Mouse (Mus musculus): Measurements from ENCODE around the gene Scnm1. TPM values are rescaled to one million over a fixed set of nuclear protein-coding genes. Genes with fewer than 3 reads are reported as not detected.
"Not testable (repeated sequence)": the region's sequence is repeated elsewhere in the genome, so short reads cannot be mapped to it uniquely, and the experiment has no call there.

Gene Scnm1
- polyA plus RNA-seq, 1 experiment, result 139 TPM

GRCm38 (mm10) chr3:95135023-95135422 is 1.2 kb upstream of the Scnm1 start:
- DNase-seq, result peak; percentile 39 to 49
- H3K4me1 ChIP-seq (ENCODE audit: control insufficient read depth, insufficient read depth, low read length), result peaks cover 3% of the 10 kb centered on the region; the same call in 1 of the 2 replicates
- WGBS, result 18% methylated on average over 6 of the region's 6 CpGs
- no peak overlapping the region for H3K27ac ChIP-seq (ENCODE audit: insufficient read depth, low read length)
- peak overlapping the region; percentile 46 for H3K4me3 ChIP-seq (replicated peaks; ENCODE audit: insufficient read depth, low read depth, low read length)
- H3K27me3 ChIP-seq (ENCODE audit: control insufficient read depth, insufficient read depth, low read length), result no peaks in the 10 kb centered on the region
- TF ChIP-seq POLR2A (IDR thresholded peaks at IDR 0.05; ENCODE audit: borderline replicate concordance, insufficient read depth, low read length) (no peak), CTCF (IDR thresholded peaks at IDR 0.05; ENCODE audit: borderline replicate concordance, insufficient read depth, low read depth, low read length) (no peak)

- not testable (repeated sequence) for H3K27ac ChIP-seq (ENCODE audit: insufficient read depth, low read length); H3K27me3 ChIP-seq (ENCODE audit: control insufficient read depth, insufficient read depth, low read length); H3K4me3 ChIP-seq (replicated peaks; ENCODE audit: insufficient read depth, low read depth, low read length); DNase-seq
- WGBS, result no CpG with 5 or more reads among the region's 12 CpGs
- H3K4me1 ChIP-seq (ENCODE audit: control insufficient read depth, insufficient read depth, low read length), result peaks cover 11% of the 10 kb centered on the region
These were observed 322 bp upstream of the Scnm1 start for GRCm38 (mm10) chr3:95134133-95134532.

GRCm38 (mm10) chr3:95133176-95133575 is 635 bp downstream of the Scnm1 start:
- peak in 1 of 2 experiments; percentile 20 for DNase-seq
- WGBS, result 54% methylated on average over 11 of the region's 11 CpGs
- no peaks in the 10 kb centered on the region for H3K27me3 ChIP-seq (ENCODE audit: control insufficient read depth, insufficient read depth, low read length)
- H3K27ac ChIP-seq (ENCODE audit: insufficient read depth, low read length), result peak overlapping the region; percentile 12; the same call in 1 of the 2 replicates
- H3K4me3 ChIP-seq (replicated peaks; ENCODE audit: insufficient read depth, low read depth, low read length), result peak overlapping the region; percentile 76
- peaks cover 21% of the 10 kb centered on the region for H3K4me1 ChIP-seq (ENCODE audit: control insufficient read depth, insufficient read depth, low read length)
- TF ChIP-seq POLR2A (IDR thresholded peaks at IDR 0.05; ENCODE audit: borderline replicate concordance, insufficient read depth, low read length) (no peak), CTCF (IDR thresholded peaks at IDR 0.05; ENCODE audit: borderline replicate concordance, insufficient read depth, low read depth, low read length) (no peak)

GRCm38 (mm10) chr3:95132389-95132788 is 1.4 kb downstream of the Scnm1 start:
- peaks cover 23% of the 10 kb centered on the region for H3K4me1 ChIP-seq (ENCODE audit: control insufficient read depth, insufficient read depth, low read length)
- 82% methylated on average over 2 of the region's 2 CpGs for WGBS
- H3K27me3 ChIP-seq (ENCODE audit: control insufficient read depth, insufficient read depth, low read length); H3K4me3 ChIP-seq (replicated peaks; ENCODE audit: insufficient read depth, low read depth, low read length); H3K27ac ChIP-seq (ENCODE audit: insufficient read depth, low read length); DNase-seq: not testable (repeated sequence)

GRCm38 (mm10) chr3:95130081-95130480 is 3.7 kb downstream of the Scnm1 start:
- H3K27me3 ChIP-seq (ENCODE audit: control insufficient read depth, insufficient read depth, low read length), result no peaks in the 10 kb centered on the region
- TF ChIP-seq CTCF (IDR thresholded peaks at IDR 0.05; ENCODE audit: borderline replicate concordance, insufficient read depth, low read depth, low read length) (no peak), POLR2A (IDR thresholded peaks at IDR 0.05; ENCODE audit: borderline replicate concordance, insufficient read depth, low read length) (no peak)
- H3K4me1 ChIP-seq (ENCODE audit: control insufficient read depth, insufficient read depth, low read length), result peaks cover 21% of the 10 kb centered on the region
- H3K4me3 ChIP-seq (replicated peaks; ENCODE audit: insufficient read depth, low read depth, low read length), result no peak overlapping the region
- WGBS, result 89% methylated on average over 5 of the region's 5 CpGs
- H3K27ac ChIP-seq (ENCODE audit: insufficient read depth, low read length), result no peak overlapping the region
- DNase-seq, result no peak

- Histone ChIP-seq H3K27me3 (ENCODE audit: control insufficient read depth, insufficient read depth, low read length) (no peaks in the 10 kb centered on the region), H3K4me3 (replicated peaks; ENCODE audit: insufficient read depth, low read depth, low read length) (peak overlapping the region; percentile 6), H3K27ac (ENCODE audit: insufficient read depth, low read length) (peak overlapping the region; percentile 80), H3K4me1 (ENCODE audit: control insufficient read depth, insufficient read depth, low read length) (peaks cover 21% of the 10 kb centered on the region)
- DNase-seq, result peak; percentile 64 to 79
- WGBS, result 10% methylated on average over 6 of the region's 6 CpGs
- TF ChIP-seq POLR2A (IDR thresholded peaks at IDR 0.05; ENCODE audit: borderline replicate concordance, insufficient read depth, low read length) (0 out of 2 replicates have a peak, but pooled peaks have one; percentile 16), CTCF (IDR thresholded peaks at IDR 0.05; ENCODE audit: borderline replicate concordance, insufficient read depth, low read depth, low read length) (no peak)
These were observed 4.6 kb downstream of the Scnm1 start for GRCm38 (mm10) chr3:95129226-95129651.

- Histone ChIP-seq H3K4me3 (replicated peaks; ENCODE audit: insufficient read depth, low read depth, low read length) (no peak overlapping the region), H3K27me3 (ENCODE audit: control insufficient read depth, insufficient read depth, low read length) (no peaks in the 10 kb centered on the region), H3K4me1 (ENCODE audit: control insufficient read depth, insufficient read depth, low read length) (peaks cover 20% of the 10 kb centered on the region), H3K27ac (ENCODE audit: insufficient read depth, low read length) (no peak overlapping the region)
- TF ChIP-seq CTCF (IDR thresholded peaks at IDR 0.05; ENCODE audit: borderline replicate concordance, insufficient read depth, low read depth, low read length) (no peak), POLR2A (IDR thresholded peaks at IDR 0.05; ENCODE audit: borderline replicate concordance, insufficient read depth, low read length) (no peak)
- 5% methylated on average over 5 of the region's 5 CpGs for WGBS
- DNase-seq, result peak in 1 of 2 experiments; percentile 26
These were observed 8.8 kb downstream of the Scnm1 start for GRCm38 (mm10) chr3:95124972-95125371.

GRCm38 (mm10) chr3:95124246-95124645 is 9.6 kb downstream of the Scnm1 start, which contains the start of gene Tmod4:
Gene Tmod4, plus strand, starts transcription at chr3:95124476.
- 52% methylated on average over 6 of the region's 6 CpGs for WGBS
- TF ChIP-seq POLR2A (IDR thresholded peaks at IDR 0.05; ENCODE audit: borderline replicate concordance, insufficient read depth, low read length) (no peak), CTCF (IDR thresholded peaks at IDR 0.05; ENCODE audit: borderline replicate concordance, insufficient read depth, low read depth, low read length) (peak; percentile 35; the same call in 1 of the 2 replicates)
- Histone ChIP-seq H3K4me1 (ENCODE audit: control insufficient read depth, insufficient read depth, low read length) (peaks cover 13% of the 10 kb centered on the region), H3K4me3 (replicated peaks; ENCODE audit: insufficient read depth, low read depth, low read length) (no peak within 1 kb of the TSS), H3K27ac (ENCODE audit: insufficient read depth, low read length) (no peak within 1 kb of the TSS), H3K27me3 (ENCODE audit: control insufficient read depth, insufficient read depth, low read length) (no peaks in the 10 kb centered on the region)
- no peak for DNase-seq

Data from cerebellum, adult 2 months (tissue).